Mouse (Mus musculus): Measurements from ENCODE around the gene Olfr224. TPM values are rescaled to one million over a fixed set of nuclear protein-coding genes. Genes with fewer than 3 reads are reported as not detected.

The Olfr224 gene
- total RNA-seq (2023): not detected

GRCm38 (mm10) chr11:58570405-58570804, at the start of gene Olfr224:
Gene Olfr224, minus strand, starts transcription at chr11:58570553.

GRCm38 (mm10) chr11:58615975-58616374, 45.6 kb upstream of the Olfr224 start, which contains the start of gene 2210407C18Rik:
Gene 2210407C18Rik, minus strand, starts transcription at chr11:58616075.

GRCm38 (mm10) chr11:58594814-58595213, 24.5 kb upstream of the Olfr224 start, which contains the start of gene Olfr324:
Gene Olfr324, plus strand, starts transcription at chr11:58595114.

GRCm38 (mm10) chr11:58577430-58577829, 7.1 kb upstream of the Olfr224 start, which contains the start of gene Olfr325:
Gene Olfr325, plus strand, starts transcription at chr11:58577730.

GRCm38 (mm10) chr11:58555536-58555935, 14.8 kb downstream of the Olfr224 start, which contains the start of gene Olfr328:
Gene Olfr328, minus strand, starts transcription at chr11:58555636.

GRCm38 (mm10) chr11:58546322-58546721, 24.0 kb downstream of the Olfr224 start, which contains the start of gene Olfr329-ps:
Gene Olfr329-ps, minus strand, starts transcription at chr11:58546422.

GRCm38 (mm10) chr11:58534736-58535135, 35.6 kb downstream of the Olfr224 start, which contains the start of gene Olfr330:
Gene Olfr330, minus strand, starts transcription at chr11:58534836.

Other genes with a start within 250 kb of the Olfr224 start
- gene Zfp672, start 240.2 kb downstream of the Olfr224 start, total RNA-seq (2023): 10 to 100 TPM; 24.5 to 25.0 TPM
- gene Sh3bp5l, start 239.8 kb downstream of the Olfr224 start, total RNA-seq (2023): 10 to 100 TPM; 22.2 to 28.4 TPM
- not detected for gene Lypd8, start 191.5 kb downstream of the Olfr224 start, total RNA-seq (2023)
- not detected for gene 1810065E05Rik, start 149.4 kb downstream of the Olfr224 start, total RNA-seq (2023)
- gene Gm12253, start 138.0 kb downstream of the Olfr224 start, total RNA-seq (2023): not detected
- gene Lypd9, start 117.6 kb downstream of the Olfr224 start, total RNA-seq (2023): not detected
- not detected for gene Olfr30, start 108.3 kb downstream of the Olfr224 start, total RNA-seq (2023)
- not detected for gene Olfr332, start 78.0 kb downstream of the Olfr224 start, total RNA-seq (2023)
- gene Olfr331, start 68.0 kb downstream of the Olfr224 start, total RNA-seq (2023): not detected
- not detected for gene Olfr330, start 35.7 kb downstream of the Olfr224 start, total RNA-seq (2023)
- gene Olfr329-ps, start 24.1 kb downstream of the Olfr224 start, total RNA-seq (2023): not detected
- under 1 TPM in 1 of 2 experiments, not detected in 1; 0.15 TPM for gene Olfr328, start 14.9 kb downstream of the Olfr224 start, total RNA-seq (2023)
- gene Olfr325, start 7.2 kb upstream of the Olfr224 start, total RNA-seq (2023): not detected
- not detected for gene Olfr324, start 24.6 kb upstream of the Olfr224 start, total RNA-seq (2023)
- not detected for gene 2210407C18Rik, start 45.5 kb upstream of the Olfr224 start, total RNA-seq (2023)
- not detected for gene Olfr323, start 59.9 kb upstream of the Olfr224 start, total RNA-seq (2023)
- 1 to 10 TPM; 1.4 to 2.2 TPM for gene Trim58, start 69.9 kb upstream of the Olfr224 start, total RNA-seq (2023)
- under 1 TPM in 1 of 2 experiments, not detected in 1; 0.11 TPM for gene Olfr322, start 88.2 kb upstream of the Olfr224 start, total RNA-seq (2023)
- not detected for gene Olfr320, start 110.5 kb upstream of the Olfr224 start, total RNA-seq (2023)
- gene Olfr319, start 128.6 kb upstream of the Olfr224 start, total RNA-seq (2023): not detected
- under 1 TPM; 0.15 TPM for gene Olfr318, start 153.5 kb upstream of the Olfr224 start, total RNA-seq (2023)
- not detected for gene Olfr317, start 168.7 kb upstream of the Olfr224 start, total RNA-seq (2023)
- not detected for gene Olfr316, start 182.2 kb upstream of the Olfr224 start, total RNA-seq (2023)
- gene Olfr315, start 202.6 kb upstream of the Olfr224 start, total RNA-seq (2023): not detected
- not detected for gene Olfr314, start 212.4 kb upstream of the Olfr224 start, total RNA-seq (2023)
- gene Fam183b, start 231.4 kb upstream of the Olfr224 start, total RNA-seq (2023): not detected
- gene Olfr313, start 244.4 kb upstream of the Olfr224 start, total RNA-seq (2023): not detected

All from neutrophil, adult 83 days (primary cell).